ENCODE assay signal across 24 mouse cellular contexts in genomic region chr14:11917225-11917624, GRCm38 (mm10).
"Had no signal": no experiment of that assay in that cellular context is flagged by ENCODE, and none has a peak within 500 bp of the region (broad histone marks: within the 10 kb centered on the region; RNA-seq: fewer than 3 reads in every experiment).

No protein-coding gene starts in this region.

- H3K9ac ChIP-seq: heart, embryonic 12.5 days; hindbrain, embryonic 13.5 days; limb, embryonic 12.5 days; liver, embryonic 13.5 days; liver, embryonic 15.5 days had no signal

- H3K27me3 ChIP-seq: heart, embryonic 12.5 days; hindbrain, embryonic 13.5 days; limb, embryonic 12.5 days; liver, embryonic 13.5 days; liver, embryonic 15.5 days had no signal

- H3K4me3 ChIP-seq: heart, embryonic 10.5 days; heart, embryonic 12.5 days; hindbrain, embryonic 13.5 days; layer of hippocampus, adult 2 months; left cerebral cortex, adult 2 months; limb, embryonic 10.5 days; limb, embryonic 12.5 days; liver, embryonic 13.5 days; liver, embryonic 15.5 days had no signal

- H3K9me3 ChIP-seq: heart, embryonic 10.5 days; heart, embryonic 12.5 days; hindbrain, embryonic 13.5 days; limb, embryonic 10.5 days; limb, embryonic 12.5 days; liver, embryonic 13.5 days; liver, embryonic 15.5 days had no signal

- H3K4me1 ChIP-seq: heart, embryonic 12.5 days; limb, embryonic 10.5 days; limb, embryonic 12.5 days; liver, embryonic 13.5 days; liver, embryonic 15.5 days had no signal

- DNase-seq: gastrocnemius, postnatal 14 days; gastrocnemius, postnatal 36 days; heart, adult 18-20 months; heart, postnatal 14 days; heart, postnatal 36 days; kidney, adult 11 months; kidney, adult 2 months; kidney, adult 9 months; kidney, postnatal 10 days; kidney, postnatal 25 days; kidney, postnatal 4 days; liver; liver, embryonic 13.5 days had no signal

- ATAC-seq: hindbrain, postnatal 0 days; intestine, embryonic 16.5 days had no signal

- H3K27ac ChIP-seq: heart, embryonic 10.5 days; hindbrain, embryonic 13.5 days; hindbrain, postnatal 0 days; layer of hippocampus, adult 2 months; left cerebral cortex, adult 2 months; limb, embryonic 10.5 days; limb, embryonic 12.5 days; liver, embryonic 13.5 days; liver, embryonic 15.5 days had no signal

- H3K36me3 ChIP-seq: heart, embryonic 10.5 days; heart, embryonic 12.5 days; hindbrain, embryonic 13.5 days; limb, embryonic 10.5 days; limb, embryonic 12.5 days; liver, embryonic 13.5 days; liver, embryonic 15.5 days had no signal

- H3K4me2 ChIP-seq: heart, embryonic 12.5 days; hindbrain, embryonic 13.5 days; limb, embryonic 12.5 days; liver, embryonic 11.5 days; liver, embryonic 13.5 days; liver, embryonic 15.5 days had no signal
